Mouse (Mus musculus): Measurements from ENCODE around the gene Ccdc136. TPM values are rescaled to one million over a fixed set of nuclear protein-coding genes. Genes with fewer than 3 reads are reported as not detected.

The Ccdc136 gene
- polyA plus RNA-seq, 1 experiment from 2014 or later = 53.2 TPM

DNA sequence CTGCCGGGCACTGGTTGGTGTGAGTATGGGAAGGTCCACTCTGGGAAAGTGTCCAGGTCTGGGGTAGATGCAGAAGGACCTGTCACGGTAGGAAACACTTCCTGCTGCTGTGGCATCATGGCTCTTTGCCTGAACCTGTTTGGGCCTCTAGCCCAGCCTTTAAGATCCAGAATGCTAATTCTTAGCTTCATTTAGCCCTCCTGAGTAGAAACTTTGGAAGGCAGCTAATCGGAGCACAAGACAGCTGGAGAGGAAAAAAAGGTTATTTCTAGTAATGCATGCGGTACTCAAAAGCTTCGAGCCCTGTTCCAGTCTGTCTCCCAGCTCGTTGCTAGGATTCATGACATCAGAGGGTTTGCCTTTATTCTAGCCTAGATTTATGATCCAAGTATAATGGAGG is 10.3 kb downstream of the Ccdc136 start:
- Histone ChIP-seq H3K27me3 (ENCODE audit: control insufficient read depth, insufficient read depth, low read length) (no peaks in the 10 kb centered on the region; the same call in 1 of the 2 replicates), H3K36me3 (replicated peaks; ENCODE audit: control insufficient read depth, insufficient read depth) (peaks cover 30% of the 10 kb centered on the region), H3K4me3 (replicated peaks; ENCODE audit: low read length) (no peak overlapping the region), H3K9ac (no peak overlapping the region), H3K9me3 (ENCODE audit: control insufficient read depth, low read length) (no peaks in the 10 kb centered on the region), H3K4me2 (replicated peaks) (no peak overlapping the region), H3K27ac (no peak overlapping the region), H3K4me1 (replicated peaks; ENCODE audit: control insufficient read depth, insufficient read depth, low read length) (no peaks in the 10 kb centered on the region)
- DNase-seq (ENCODE audit: low spot score) (no peak), ATAC-seq (ENCODE audit: low FRiP score) (no peak)
- WGBS = 75% methylated on average over 6 of the region's 6 CpGs

DNA sequence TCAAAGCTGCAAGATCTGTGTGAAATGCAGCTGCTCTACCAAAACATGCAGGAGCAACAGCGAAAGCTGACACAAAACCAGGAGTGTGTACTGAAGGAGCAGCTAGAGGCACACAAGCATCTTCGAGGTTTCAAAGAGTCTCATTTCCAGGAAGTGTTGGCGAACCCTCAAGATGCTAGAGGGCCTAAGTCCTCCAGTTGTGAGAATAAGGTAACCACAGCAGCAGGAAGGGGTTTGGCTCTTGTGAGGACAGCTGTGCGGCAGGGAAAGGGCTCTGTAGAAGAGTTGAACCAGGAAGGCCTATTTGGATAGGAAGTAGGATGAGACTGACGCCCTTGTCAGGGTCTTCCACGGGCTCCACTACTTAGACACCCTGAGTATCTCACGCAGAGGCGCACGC is 19.3 kb downstream of the Ccdc136 start:
- Histone ChIP-seq H3K4me2 (replicated peaks) (no peak overlapping the region), H3K4me1 (replicated peaks; ENCODE audit: control insufficient read depth, insufficient read depth, low read length) (no peaks in the 10 kb centered on the region), H3K9ac (no peak overlapping the region), H3K4me3 (replicated peaks; ENCODE audit: low read length) (no peak overlapping the region), H3K27ac (no peak overlapping the region), H3K36me3 (replicated peaks; ENCODE audit: control insufficient read depth, insufficient read depth) (peaks cover 63% of the 10 kb centered on the region), H3K9me3 (ENCODE audit: control insufficient read depth, low read length) (no peaks in the 10 kb centered on the region), H3K27me3 (ENCODE audit: control insufficient read depth, insufficient read depth, low read length) (no peaks in the 10 kb centered on the region)
- 87% methylated on average over 9 of the region's 9 CpGs for WGBS
- ATAC-seq (ENCODE audit: low FRiP score) (no peak), DNase-seq (ENCODE audit: low spot score) (no peak)

DNA sequence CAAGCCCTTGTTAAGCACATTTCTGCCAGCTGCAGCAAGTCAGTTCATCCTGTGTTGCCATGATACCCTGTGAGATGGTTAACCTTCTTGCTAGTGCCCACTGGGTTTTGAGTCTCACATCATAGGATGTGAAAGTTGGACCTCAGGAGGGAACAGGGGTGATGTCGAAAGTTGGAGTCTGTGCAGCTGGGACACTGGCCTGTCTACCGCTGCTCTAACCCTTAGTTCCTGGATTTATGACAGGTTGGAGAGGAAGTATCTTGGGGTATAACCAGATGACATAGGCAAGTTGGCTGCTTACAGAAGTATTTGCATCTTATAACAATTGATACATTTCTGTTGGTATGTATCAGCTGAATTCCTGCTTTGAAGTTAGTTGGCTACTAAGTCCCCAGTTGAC is 24.5 kb downstream of the Ccdc136 start:
- no peak for ATAC-seq (ENCODE audit: low FRiP score)
- no peaks in the 10 kb centered on the region for H3K9me3 ChIP-seq (ENCODE audit: control insufficient read depth, low read length)
- peaks cover 20% of the 10 kb centered on the region for H3K36me3 ChIP-seq (replicated peaks; ENCODE audit: control insufficient read depth, insufficient read depth)
- DNase-seq (ENCODE audit: low spot score) = no peak
- H3K4me3 ChIP-seq (replicated peaks; ENCODE audit: low read length) = no peak overlapping the region
- H3K27me3 ChIP-seq (ENCODE audit: control insufficient read depth, insufficient read depth, low read length) = no peaks in the 10 kb centered on the region
- H3K9ac ChIP-seq = no peak overlapping the region
- no peak overlapping the region for H3K4me2 ChIP-seq (replicated peaks)
- no peaks in the 10 kb centered on the region for H3K4me1 ChIP-seq (replicated peaks; ENCODE audit: control insufficient read depth, insufficient read depth, low read length)
- H3K27ac ChIP-seq = no peak overlapping the region
- WGBS = 94% methylated on average over 2 of the region's 2 CpGs

DNA sequence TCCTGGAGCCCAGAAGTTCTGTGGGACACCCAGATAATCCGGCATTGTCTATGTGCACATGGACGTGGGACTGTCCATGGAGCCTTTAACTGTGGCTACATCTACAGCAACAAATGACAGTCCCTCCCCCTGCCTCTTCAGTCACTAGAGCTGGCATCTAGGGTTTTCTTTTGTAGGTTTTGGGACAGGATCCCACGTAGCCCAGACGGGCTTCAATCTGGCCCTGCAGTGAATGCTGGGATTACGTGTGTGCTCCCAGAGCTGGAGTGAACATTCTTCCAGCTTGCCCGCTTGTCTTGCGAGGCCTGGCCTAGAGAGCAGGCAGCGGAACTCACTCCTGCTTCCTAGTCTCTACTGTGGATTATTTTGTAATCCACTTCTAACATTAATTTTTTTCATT is 29.0 kb downstream of the Ccdc136 start:
- ATAC-seq (ENCODE audit: low FRiP score) (no peak), DNase-seq (ENCODE audit: low spot score) (no peak)
- Histone ChIP-seq H3K9ac (no peak overlapping the region), H3K36me3 (replicated peaks; ENCODE audit: control insufficient read depth, insufficient read depth) (no peaks in the 10 kb centered on the region), H3K4me1 (replicated peaks; ENCODE audit: control insufficient read depth, insufficient read depth, low read length) (no peaks in the 10 kb centered on the region), H3K27me3 (ENCODE audit: control insufficient read depth, insufficient read depth, low read length) (0 out of 2 replicates have a peak, but pooled peaks cover 4% of the 10 kb centered on the region), H3K4me2 (replicated peaks) (no peak overlapping the region), H3K4me3 (replicated peaks; ENCODE audit: low read length) (no peak overlapping the region), H3K27ac (no peak overlapping the region), H3K9me3 (ENCODE audit: control insufficient read depth, low read length) (no peaks in the 10 kb centered on the region)
- 90% methylated on average over 8 of the region's 8 CpGs for WGBS

DNA sequence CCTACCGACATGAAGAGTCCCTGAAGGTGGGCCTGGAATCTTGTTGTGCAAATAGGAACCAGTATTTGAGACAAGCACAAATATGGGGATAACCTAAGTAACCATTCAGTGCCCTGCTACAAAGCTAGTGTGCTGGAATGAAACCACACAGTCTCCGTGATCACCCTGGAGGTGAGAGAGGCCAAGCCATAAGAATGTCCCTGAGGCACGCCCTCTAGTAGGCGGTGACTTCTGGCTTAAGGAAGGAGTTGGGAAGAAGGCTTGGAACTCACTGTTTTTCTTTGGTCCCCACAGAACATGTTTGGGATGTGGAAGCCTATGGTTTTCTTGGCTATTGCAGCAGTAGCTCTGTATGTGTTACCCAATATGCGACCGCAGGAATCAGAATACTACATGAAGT is 30.2 kb downstream of the Ccdc136 start:
- WGBS = 74% methylated on average over 6 of the region's 6 CpGs
- H3K9ac ChIP-seq = no peak overlapping the region
- H3K9me3 ChIP-seq (ENCODE audit: control insufficient read depth, low read length) = no peaks in the 10 kb centered on the region
- no peaks in the 10 kb centered on the region for H3K4me1 ChIP-seq (replicated peaks; ENCODE audit: control insufficient read depth, insufficient read depth, low read length)
- DNase-seq (ENCODE audit: low spot score) (no peak), ATAC-seq (ENCODE audit: low FRiP score) (no peak)
- H3K27me3 ChIP-seq (ENCODE audit: control insufficient read depth, insufficient read depth, low read length) = 0 out of 2 replicates have a peak, but pooled peaks cover 8% of the 10 kb centered on the region
- H3K27ac ChIP-seq = no peak overlapping the region
- no peak overlapping the region for H3K4me3 ChIP-seq (replicated peaks; ENCODE audit: low read length)
- no peaks in the 10 kb centered on the region for H3K36me3 ChIP-seq (replicated peaks; ENCODE audit: control insufficient read depth, insufficient read depth)
- no peak overlapping the region for H3K4me2 ChIP-seq (replicated peaks)

DNA sequence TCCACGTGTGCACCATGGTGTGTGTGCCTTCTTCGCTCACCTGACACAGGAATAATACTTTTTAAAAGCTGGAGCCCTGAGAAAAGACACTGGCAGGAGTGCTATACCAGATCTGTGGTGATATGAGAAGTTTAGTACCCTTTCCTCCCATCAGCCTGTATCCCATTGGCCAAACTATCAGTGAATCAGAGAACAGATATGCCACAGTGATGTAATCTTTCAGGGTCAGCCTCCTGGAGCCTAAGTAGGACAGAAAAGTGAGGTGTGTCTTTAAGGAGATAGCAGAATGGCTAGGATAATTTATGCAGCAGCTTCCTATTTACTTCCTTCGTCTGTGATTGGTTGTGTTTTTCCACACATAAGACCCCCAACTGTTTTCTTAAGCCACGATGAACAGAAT is 32.1 kb downstream of the Ccdc136 start:
- Histone ChIP-seq H3K4me1 (replicated peaks; ENCODE audit: control insufficient read depth, insufficient read depth, low read length) (peaks cover 6% of the 10 kb centered on the region; the same call in 1 of the 2 replicates), H3K27me3 (ENCODE audit: control insufficient read depth, insufficient read depth, low read length) (peaks cover 25% of the 10 kb centered on the region), H3K9me3 (ENCODE audit: control insufficient read depth, low read length) (no peaks in the 10 kb centered on the region), H3K36me3 (replicated peaks; ENCODE audit: control insufficient read depth, insufficient read depth) (no peaks in the 10 kb centered on the region), H3K4me3 (replicated peaks; ENCODE audit: low read length) (no peak overlapping the region), H3K27ac (no peak overlapping the region), H3K4me2 (replicated peaks) (no peak overlapping the region), H3K9ac (no peak overlapping the region)
- ATAC-seq (ENCODE audit: low FRiP score) = no peak
- no peak for DNase-seq (ENCODE audit: low spot score)
- 57% methylated on average over 4 of the region's 4 CpGs for WGBS

DNA sequence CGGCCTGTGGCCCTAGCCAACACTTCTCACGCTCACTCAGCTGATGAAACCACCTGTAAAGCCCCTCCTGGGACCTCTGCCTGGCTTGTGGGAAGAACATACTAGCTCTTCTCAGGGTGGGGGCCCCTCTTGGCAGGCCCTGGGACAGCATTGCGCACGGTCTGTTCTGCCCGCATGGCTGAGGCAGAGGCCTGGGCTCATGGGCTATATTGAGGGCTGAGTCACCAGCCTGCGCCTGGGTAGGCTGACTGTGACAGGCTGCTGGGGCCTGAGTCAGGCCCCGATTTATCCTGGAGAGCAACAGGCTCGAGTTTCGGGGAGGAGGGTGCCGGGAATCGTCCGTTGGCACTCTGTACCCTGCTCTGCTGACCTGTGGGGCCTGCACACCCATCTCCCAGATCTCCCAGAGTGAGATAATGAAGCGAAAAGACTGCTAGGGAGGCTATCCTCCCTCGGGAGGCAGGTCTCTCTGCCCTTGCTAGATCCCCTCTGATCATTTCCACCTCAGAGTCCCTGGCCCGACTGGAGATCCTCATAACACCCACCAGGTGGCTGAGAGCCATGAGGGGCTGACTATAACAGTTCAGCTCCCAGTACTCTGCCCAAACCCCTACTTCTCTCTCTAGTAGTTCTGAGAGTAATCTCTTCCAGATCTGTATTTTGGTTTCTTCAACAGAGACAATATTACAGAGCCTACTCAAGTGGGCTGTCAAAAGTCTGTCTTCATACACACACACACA is 34.7 kb downstream of the Ccdc136 start:
- Histone ChIP-seq H3K9ac (no peak overlapping the region), H3K27me3 (ENCODE audit: control insufficient read depth, insufficient read depth, low read length) (peaks cover 46% of the 10 kb centered on the region), H3K36me3 (replicated peaks; ENCODE audit: control insufficient read depth, insufficient read depth) (no peaks in the 10 kb centered on the region), H3K4me3 (replicated peaks; ENCODE audit: low read length) (no peak overlapping the region), H3K9me3 (ENCODE audit: control insufficient read depth, low read length) (no peaks in the 10 kb centered on the region), H3K4me1 (replicated peaks; ENCODE audit: control insufficient read depth, insufficient read depth, low read length) (peaks cover 30% of the 10 kb centered on the region), H3K27ac (no peak overlapping the region), H3K4me2 (replicated peaks) (no peak overlapping the region)
- 52% methylated on average over 15 of the region's 15 CpGs for WGBS
- DNase-seq (ENCODE audit: low spot score) = no peak
- no peak for ATAC-seq (ENCODE audit: low FRiP score)

DNA sequence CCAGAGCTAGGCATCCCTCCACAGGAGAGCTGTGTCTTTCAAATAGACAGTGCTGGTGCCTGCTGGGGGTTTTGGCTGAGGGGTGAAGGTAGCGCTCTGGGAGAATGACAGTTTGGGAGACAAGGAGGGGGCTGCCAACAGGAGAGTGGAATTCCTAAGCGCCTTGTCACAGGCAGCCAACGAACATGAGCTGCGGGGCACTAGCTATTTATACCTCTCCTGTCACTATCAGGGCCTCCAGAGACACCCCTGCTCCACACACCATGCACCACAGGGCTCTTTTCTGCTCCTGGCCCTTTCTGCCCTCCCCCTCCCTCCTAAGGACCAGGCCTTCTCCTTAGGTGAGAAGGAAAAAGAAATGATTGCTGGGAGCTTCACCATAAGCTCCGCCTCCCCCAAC is 35.4 kb downstream of the Ccdc136 start:
- Histone ChIP-seq H3K4me1 (replicated peaks; ENCODE audit: control insufficient read depth, insufficient read depth, low read length) (peaks cover 34% of the 10 kb centered on the region), H3K4me2 (replicated peaks) (no peak overlapping the region), H3K27ac (no peak overlapping the region), H3K4me3 (replicated peaks; ENCODE audit: low read length) (no peak overlapping the region), H3K9ac (no peak overlapping the region), H3K9me3 (ENCODE audit: control insufficient read depth, low read length) (no peaks in the 10 kb centered on the region), H3K36me3 (replicated peaks; ENCODE audit: control insufficient read depth, insufficient read depth) (no peaks in the 10 kb centered on the region), H3K27me3 (ENCODE audit: control insufficient read depth, insufficient read depth, low read length) (peaks cover 46% of the 10 kb centered on the region)
- DNase-seq (ENCODE audit: low spot score) = no peak
- no peak for ATAC-seq (ENCODE audit: low FRiP score)
- 17% methylated on average over 5 of the region's 5 CpGs for WGBS

DNA sequence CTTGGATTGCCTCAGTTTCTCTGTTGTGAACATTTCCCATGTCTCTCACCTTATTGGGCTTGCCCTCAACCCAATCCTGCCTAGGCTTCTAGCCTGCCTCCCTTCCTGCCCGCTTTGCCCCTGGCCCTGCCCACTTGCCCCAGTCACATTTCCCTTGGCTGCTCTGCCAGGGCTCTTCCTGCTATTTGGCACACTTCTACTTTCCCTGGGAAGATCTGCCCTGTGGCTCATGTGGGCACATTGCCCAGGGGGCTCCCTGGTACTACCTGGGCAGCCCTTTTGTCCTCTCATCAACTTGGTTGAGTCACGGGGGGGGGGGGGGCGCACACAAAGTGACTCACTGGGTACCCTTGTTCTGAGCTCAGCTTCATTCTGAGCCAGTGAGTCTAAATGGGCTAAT is 36.0 kb downstream of the Ccdc136 start:
- 31% methylated on average over 3 of the region's 3 CpGs for WGBS
- Histone ChIP-seq H3K9ac (no peak overlapping the region), H3K4me3 (replicated peaks; ENCODE audit: low read length) (no peak overlapping the region), H3K9me3 (ENCODE audit: control insufficient read depth, low read length) (no peaks in the 10 kb centered on the region), H3K4me1 (replicated peaks; ENCODE audit: control insufficient read depth, insufficient read depth, low read length) (peaks cover 39% of the 10 kb centered on the region), H3K36me3 (replicated peaks; ENCODE audit: control insufficient read depth, insufficient read depth) (no peaks in the 10 kb centered on the region), H3K27me3 (ENCODE audit: control insufficient read depth, insufficient read depth, low read length) (peaks cover 46% of the 10 kb centered on the region), H3K27ac (no peak overlapping the region), H3K4me2 (replicated peaks) (no peak overlapping the region)
- DNase-seq (ENCODE audit: low spot score) = no peak
- no peak for ATAC-seq (ENCODE audit: low FRiP score)

DNA sequence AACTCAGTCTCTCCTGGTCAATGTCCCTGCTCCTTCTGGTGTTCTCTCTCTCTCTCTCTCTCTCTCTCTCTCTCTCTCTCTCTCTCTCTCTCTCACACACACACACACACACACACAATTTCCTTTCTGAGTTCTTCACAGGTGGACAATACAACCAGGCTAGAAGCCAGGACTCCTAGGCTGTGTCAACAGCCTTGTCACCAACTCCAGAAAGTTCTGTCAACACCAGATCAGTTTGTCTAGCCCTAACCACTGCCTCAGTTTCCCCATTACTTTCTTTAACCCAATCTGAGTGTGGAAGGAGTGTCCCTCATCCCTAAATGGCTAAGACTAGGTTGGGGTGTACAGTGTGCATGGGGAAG is 36.5 kb downstream of the Ccdc136 start:
- peaks cover 39% of the 10 kb centered on the region for H3K4me1 ChIP-seq (replicated peaks; ENCODE audit: control insufficient read depth, insufficient read depth, low read length)
- H3K36me3 ChIP-seq (replicated peaks; ENCODE audit: control insufficient read depth, insufficient read depth) = no peaks in the 10 kb centered on the region
- peak overlapping the region; percentile 67 for H3K4me2 ChIP-seq (replicated peaks)
- no peak for ATAC-seq (ENCODE audit: low FRiP score)
- peaks cover 46% of the 10 kb centered on the region for H3K27me3 ChIP-seq (ENCODE audit: control insufficient read depth, insufficient read depth, low read length)
- peak overlapping the region; percentile 55 for H3K9ac ChIP-seq
- no peak for DNase-seq (ENCODE audit: low spot score)
- H3K27ac ChIP-seq = no peak overlapping the region
- H3K9me3 ChIP-seq (ENCODE audit: control insufficient read depth, low read length) = no peaks in the 10 kb centered on the region
- H3K4me3 ChIP-seq (replicated peaks; ENCODE audit: low read length) = peak overlapping the region; percentile 39

All from hindbrain, embryonic 14.5 days (tissue).